Comparison of ENCODE assay signal across 8 mouse cellular contexts in the genomic region with DNA sequence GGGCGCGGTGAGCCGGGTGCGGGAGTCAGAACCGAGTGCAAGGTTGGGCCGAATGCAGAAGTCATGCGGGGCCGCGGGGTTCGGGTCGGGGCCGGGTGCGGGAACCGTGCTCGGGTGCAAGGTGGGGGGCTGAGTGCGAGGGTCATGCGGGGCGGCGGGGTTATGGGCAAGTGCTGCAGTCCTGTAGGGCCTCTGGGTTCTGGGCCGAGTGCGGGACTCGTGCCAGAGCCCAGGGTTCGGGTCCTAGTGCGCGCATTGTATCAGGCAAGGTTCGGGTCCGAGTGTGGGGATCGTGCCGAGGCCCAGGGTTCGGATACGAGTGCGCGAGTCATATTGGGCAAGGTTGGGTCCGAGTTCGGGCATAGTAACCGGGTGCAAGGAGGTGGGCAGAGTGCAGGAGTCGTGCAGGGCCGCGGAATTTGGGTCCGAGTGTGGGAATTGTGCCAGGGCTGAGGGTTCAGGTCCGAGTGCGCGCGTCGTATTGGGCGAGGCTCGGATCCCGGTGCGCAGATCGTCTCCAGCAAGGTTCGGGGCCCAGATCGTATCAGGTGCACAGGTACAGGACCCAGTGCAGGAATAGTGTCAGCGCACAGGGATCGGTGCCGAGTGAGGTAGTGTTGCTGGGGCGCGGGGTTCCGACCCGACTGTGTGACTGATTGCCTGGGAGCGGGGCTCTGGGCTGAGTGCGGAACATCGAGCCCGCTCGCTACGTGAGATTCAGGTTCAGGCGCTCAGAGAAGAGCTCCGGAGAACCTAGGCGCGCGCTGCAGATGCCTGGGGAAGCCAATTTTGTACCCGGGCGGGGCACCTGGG. TPM values are rescaled to one million over a fixed set of nuclear protein-coding genes. Genes with fewer than 3 reads are reported as not detected.
DNase-seq lines count a peak whose midpoint lies in the region; ATAC-seq lines count a peak whose summit lies in the region.

No protein-coding gene starts in this region.

- H3K27ac ChIP-seq in forebrain, embryonic 15.5 days (replicated peaks), result peak overlapping the region; percentile 75
- peak overlapping the region; percentile 55 for H3K27ac ChIP-seq in intestine, embryonic 16.5 days (ENCODE audit: low read length)
- H3K27ac ChIP-seq in lung, embryonic 15.5 days, result peak overlapping the region; percentile 41

- H3K4me1 ChIP-seq in forebrain, embryonic 15.5 days, result peaks cover 31% of the 10 kb centered on the region
- peaks cover 14% of the 10 kb centered on the region for H3K4me1 ChIP-seq in intestine, embryonic 16.5 days (ENCODE audit: control insufficient read depth, insufficient read depth, low read length)
- H3K4me1 ChIP-seq in lung, embryonic 15.5 days, result peaks cover 16% of the 10 kb centered on the region

- no peaks in the 10 kb centered on the region for H3K36me3 ChIP-seq in forebrain, embryonic 15.5 days
- H3K36me3 ChIP-seq in intestine, embryonic 16.5 days (ENCODE audit: control insufficient read depth, insufficient read depth, low read length), result no peaks in the 10 kb centered on the region
- H3K36me3 ChIP-seq in lung, embryonic 15.5 days, result no peaks in the 10 kb centered on the region

- no peak for DNase-seq in frontal cortex, postnatal 25 days (ENCODE audit: low spot score in 2 of 2)
- peak; percentile 45 for DNase-seq in A20 (ENCODE audit: low read depth, low spot score)
- peak; percentile 75 for DNase-seq in cerebellum, adult 11 months
- DNase-seq in right cerebral cortex, postnatal 14 days, result peak; percentile 66

- no peaks in the 10 kb centered on the region for H3K27me3 ChIP-seq in forebrain, embryonic 15.5 days
- H3K27me3 ChIP-seq in intestine, embryonic 16.5 days (replicated peaks; ENCODE audit: control insufficient read depth, insufficient read depth, low read length), result peaks cover 5% of the 10 kb centered on the region; the same call in 1 of the 2 replicates
- H3K27me3 ChIP-seq in lung, embryonic 15.5 days, result peaks cover 45% of the 10 kb centered on the region

- WGBS in forebrain, embryonic 15.5 days, result under 1% methylated on average over 72 of the region's 72 CpGs
- WGBS in intestine, embryonic 16.5 days, result under 1% methylated on average over 72 of the region's 72 CpGs
- WGBS in lung, embryonic 15.5 days, result under 1% methylated on average over 72 of the region's 72 CpGs

- H3K9ac ChIP-seq in forebrain, embryonic 15.5 days (replicated peaks), result peak overlapping the region; percentile 88
- H3K9ac ChIP-seq in intestine, embryonic 16.5 days (ENCODE audit: low read depth, low read length), result peak overlapping the region; percentile 90
- peak overlapping the region; percentile 88 for H3K9ac ChIP-seq in lung, embryonic 15.5 days

- ATAC-seq in frontal cortex, adult (ENCODE audit: low TSS enrichment), result peak; percentile 36; the same call in 1 of the 2 replicates
- peak; percentile 49 for ATAC-seq in forebrain, embryonic 15.5 days (replicated peaks)
- ATAC-seq in intestine, embryonic 16.5 days, result peak; percentile 38
- ATAC-seq in lung, embryonic 15.5 days (ENCODE audit: borderline replicate concordance, extremely low read depth, low FRiP score, low TSS enrichment), result peak; percentile 66; the same call in 1 of the 2 replicates

- H3K4me3 ChIP-seq in forebrain, embryonic 15.5 days, result peak overlapping the region; percentile 90
- H3K4me3 ChIP-seq in intestine, embryonic 16.5 days (ENCODE audit: low read length), result peak overlapping the region; percentile 82
- peak overlapping the region; percentile 91 for H3K4me3 ChIP-seq in lung, embryonic 15.5 days

- H3K9me3 ChIP-seq in forebrain, embryonic 15.5 days, result no peaks in the 10 kb centered on the region
- H3K9me3 ChIP-seq in intestine, embryonic 16.5 days (ENCODE audit: control insufficient read depth, low read length), result no peaks in the 10 kb centered on the region
- H3K9me3 ChIP-seq in lung, embryonic 15.5 days, result no peaks in the 10 kb centered on the region; the same call in 1 of the 2 replicates

- peak overlapping the region; percentile 99 for H3K4me2 ChIP-seq in forebrain, embryonic 15.5 days (replicated peaks)
- H3K4me2 ChIP-seq in intestine, embryonic 16.5 days (ENCODE audit: low read depth, low read length), result peak overlapping the region; percentile 97
- peak overlapping the region; percentile 99 for H3K4me2 ChIP-seq in lung, embryonic 15.5 days

RNA-seq across cellular contexts. Expression of gene Clstn1, which starts 0.7 kb away (rescaled TPM):
- 107 and 111 TPM in 2 replicates for polyA plus RNA-seq in forebrain, embryonic 15.5 days (2015; fragmentation: Nextera tagmentation; extraction: Ambion mirVana)
- 10.8 and 12.5 TPM in 2 replicates for polyA plus RNA-seq in intestine, embryonic 16.5 days (2015; fragmentation: Nextera tagmentation; extraction: Ambion mirVana)
- 51.1 and 56.2 TPM in 2 replicates for polyA plus RNA-seq in lung, embryonic 15.5 days (2015; fragmentation: Nextera tagmentation; extraction: Ambion mirVana)

Comparison
In these comparisons a context has a peak if more than half of its experiments do, and no peak if none do; other contexts are left out.
1. DNase-seq: peak in A20 (single experiment), cerebellum, adult 11 months (single experiment) and right cerebral cortex, postnatal 14 days (single experiment); none in frontal cortex, postnatal 25 days (0 of 2).
2. Peak in every context shown above with its lines, with median percentiles within 50 percentile points of each other: ATAC-seq, H3K27ac ChIP-seq, H3K4me2 ChIP-seq, H3K4me3 ChIP-seq and H3K9ac ChIP-seq.